Mouse (Mus musculus): ENCODE measurements at regions not wholly inside any gene's neighbourhood (a gene's known extent, or its start where the extent isn't known, plus 50 kb on each side); places are given as distances from the start of the nearest gene placed in this dataset.

DNA sequence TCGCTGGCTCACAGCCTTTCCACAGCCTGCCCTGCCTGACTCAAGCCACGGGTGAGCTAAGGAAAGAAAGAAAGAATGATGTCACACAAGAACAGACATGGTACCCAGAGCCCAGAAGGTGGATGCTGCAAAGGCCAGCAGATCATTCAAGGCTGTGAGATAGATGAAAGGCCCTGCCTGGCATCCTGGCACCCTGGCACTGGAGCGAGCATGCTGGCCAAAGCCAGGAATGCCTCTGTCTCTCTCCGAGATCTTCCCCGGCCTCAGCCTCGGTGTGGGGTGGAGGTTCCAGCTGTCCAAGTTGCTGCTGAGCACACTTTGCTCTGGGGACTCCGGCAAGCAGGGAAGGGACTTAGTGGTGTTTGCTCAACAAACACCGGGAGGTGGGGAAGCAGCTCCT, 116.4 kb upstream of the Lhx5 start:
- no peak for DNase-seq

DNA sequence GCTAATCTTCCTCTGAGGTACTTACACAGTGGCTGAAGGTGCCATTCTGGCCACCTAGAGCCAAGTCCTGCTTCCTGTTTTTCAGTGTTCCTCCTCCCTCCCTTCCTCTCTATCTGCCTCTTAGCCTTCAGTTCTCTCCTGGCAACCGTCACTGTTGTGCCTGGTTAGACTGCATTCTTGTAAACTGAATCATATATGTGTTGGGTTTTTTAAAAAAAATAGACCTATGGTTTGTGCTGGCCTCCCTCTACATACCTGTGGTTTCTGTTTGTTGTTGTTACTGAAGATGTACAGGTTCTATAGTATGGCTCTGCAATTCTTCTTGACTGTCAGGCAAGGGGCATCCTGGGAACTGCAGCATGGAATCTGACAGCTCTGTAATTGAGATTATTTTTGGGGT, 112.5 kb upstream of the Lhx5 start:
- DNase-seq = peak in 1 of 2 experiments; percentile 11

DNA sequence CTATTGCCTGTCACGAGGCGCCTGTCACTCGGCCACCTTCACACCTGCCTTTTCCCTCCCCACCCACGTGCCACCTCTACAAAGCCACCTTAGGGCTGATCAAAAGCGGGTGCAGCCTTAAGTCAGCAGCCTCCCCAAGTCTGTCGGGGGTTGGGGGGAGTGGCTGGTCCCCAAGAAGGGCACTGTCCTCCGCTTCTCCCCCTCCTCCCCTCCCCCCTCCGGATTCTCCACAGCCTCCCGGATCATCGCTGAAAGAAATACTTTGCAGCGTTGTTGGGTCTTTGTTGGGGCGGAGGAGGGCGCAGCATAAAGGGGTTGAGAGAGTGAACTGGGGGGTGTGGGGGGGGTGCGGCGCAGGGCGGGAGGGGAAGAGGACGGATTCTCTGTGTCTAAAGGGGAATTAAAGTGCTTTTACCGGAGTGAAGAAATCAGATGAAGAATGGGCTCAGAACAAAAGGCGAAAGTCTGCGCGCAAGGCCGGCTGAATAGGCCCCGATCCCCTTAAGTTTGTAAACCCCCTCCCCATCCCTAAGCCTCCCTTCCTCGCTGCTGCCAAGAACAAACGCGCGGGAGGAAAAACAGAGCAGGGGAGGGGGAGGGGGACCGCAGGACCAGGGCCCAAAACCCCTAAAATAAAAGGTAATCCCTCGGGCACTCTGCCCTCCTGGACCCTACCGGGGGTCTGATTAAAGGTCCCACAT, 109.3 kb upstream of the Lhx5 start:
- DNase-seq = no peak

DNA sequence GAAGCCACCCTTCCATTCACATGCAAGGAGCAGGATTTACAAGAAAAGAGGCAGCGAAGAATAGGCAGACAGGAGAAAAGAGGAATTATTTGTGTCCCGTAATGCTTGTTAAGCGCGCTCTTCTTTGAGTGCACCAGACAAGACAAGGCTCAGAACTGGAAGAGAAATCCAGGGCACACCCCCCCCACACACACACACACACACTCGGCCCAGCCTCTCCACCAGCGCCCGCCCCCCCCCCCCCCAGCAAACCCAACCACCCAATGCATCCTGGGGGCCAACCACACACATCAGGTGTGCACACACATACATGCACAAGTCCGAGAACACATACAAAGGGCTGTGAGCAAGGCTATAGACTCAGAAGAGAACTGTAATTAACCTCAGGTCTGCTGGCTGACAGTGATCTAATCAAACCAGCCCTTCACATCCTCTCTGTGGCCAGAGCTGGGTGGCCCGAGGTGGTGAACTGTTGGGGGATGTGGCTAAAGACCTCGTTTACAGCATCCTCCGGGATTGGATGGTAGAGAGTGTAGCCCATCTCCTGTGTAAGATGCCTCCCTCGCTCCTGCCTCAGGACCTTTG, 108.7 kb upstream of the Lhx5 start:
- DNase-seq = no peak

DNA sequence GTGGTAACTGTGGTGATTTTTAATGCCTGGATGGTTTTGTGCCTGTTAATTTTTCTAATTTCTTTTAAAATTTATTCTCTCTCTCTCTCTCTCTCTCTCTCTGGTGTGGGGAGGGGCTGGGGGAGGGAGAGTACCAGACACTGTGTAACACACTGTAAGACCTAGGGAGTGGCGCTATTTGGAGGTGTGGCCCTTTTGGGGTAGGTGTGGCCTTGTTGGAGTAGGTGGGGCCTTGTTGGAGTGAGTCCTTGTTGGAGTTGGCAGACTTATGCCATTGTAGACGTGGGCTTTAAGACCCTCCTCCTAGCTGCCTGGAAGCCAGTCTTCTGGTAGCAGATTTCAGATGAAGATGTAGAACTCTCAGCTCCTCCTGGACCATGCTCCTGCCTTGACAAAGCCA, 107.4 kb upstream of the Lhx5 start:
- DNase-seq = no peak

DNA sequence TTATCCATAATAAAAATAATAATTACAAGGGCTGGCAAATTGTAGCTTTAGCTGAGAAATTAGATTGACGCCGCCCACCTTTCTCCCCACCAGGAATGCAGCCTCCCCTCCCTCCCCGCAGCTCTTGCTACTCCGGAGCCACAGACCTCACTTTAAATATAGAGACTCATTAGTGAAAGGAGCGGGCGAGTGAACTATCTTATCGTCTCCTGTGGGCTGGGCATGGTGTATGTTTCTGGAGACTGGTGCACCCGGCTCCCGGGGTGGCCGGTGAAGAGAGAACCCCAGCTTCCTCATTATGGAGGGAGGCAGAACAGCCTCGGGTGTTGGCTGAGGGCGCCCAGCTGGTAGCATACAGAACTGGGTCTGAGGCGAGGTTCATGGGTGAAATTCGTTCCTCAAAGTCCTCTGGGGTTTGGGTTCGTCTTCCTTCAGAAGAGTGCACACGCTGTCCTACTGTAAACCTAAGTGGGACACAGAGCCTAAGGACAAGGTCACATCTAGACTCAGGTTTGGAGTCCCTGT, 106.1 kb upstream of the Lhx5 start:
- DNase-seq = no peak

DNA sequence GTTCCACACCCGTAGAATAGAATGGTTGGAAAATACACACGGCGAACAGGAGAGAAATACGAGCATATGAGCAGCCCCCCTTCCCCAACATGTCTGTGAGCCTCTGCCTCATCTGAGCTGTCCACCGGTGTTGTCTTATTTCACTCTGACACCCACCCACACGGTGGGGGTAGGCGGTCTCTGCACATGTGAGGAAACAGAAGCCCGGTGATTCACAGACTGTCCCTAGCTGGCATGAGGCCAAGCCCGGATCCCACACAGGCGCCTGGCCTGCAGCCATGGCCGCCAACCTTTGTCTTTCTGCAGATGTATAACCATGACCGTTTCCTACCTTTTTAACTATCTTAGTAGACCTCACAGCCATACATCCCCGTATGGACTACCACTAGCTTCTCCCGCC, 99.5 kb upstream of the Lhx5 start:
- no peak for DNase-seq

DNA sequence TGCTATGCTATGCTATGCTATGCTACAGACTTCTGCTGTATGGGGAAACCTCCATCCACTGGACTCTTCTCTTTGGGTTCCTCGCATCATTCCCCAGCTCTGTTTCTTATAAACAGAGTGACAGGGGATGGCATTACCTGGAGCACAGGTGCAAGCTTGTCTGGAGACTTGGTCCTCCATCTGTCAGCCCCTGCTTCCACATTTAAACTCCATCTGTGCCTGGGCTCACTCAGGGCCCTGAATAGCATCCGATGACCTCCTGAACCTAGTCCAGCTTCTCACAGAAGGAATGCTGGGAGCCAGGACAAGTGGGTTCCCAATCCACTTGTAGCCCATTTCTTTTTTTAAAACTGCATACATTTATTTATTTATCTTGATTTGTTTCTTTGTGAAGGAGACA, 92.3 kb upstream of the Lhx5 start:
- no peak for DNase-seq

DNA sequence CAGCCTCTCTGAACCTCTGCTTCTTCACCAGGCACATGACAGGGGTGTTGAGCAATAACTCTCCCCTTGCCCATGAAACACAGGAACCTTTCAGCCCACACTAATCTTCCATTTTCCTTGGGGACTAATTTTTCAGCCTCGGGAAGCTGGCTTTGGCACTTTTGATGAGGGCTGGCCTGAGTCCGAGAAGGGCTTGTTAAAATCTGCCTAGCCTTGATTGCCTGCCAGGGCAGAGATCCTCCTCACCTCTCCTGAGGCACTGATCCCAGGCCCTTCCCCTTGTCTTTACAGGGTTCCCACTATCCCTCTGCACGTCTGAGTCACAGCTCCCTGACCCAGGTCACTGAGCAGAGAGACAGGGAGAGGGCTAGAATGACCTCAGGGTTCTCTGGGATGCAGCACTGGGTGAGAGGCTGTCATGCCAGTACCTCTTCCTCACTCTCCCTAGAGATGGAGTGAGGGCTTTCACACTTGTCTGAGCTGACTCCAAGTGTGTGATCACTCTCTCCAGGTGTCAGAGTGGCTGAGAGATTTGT, 90.7 kb upstream of the Lhx5 start:
- no peak for DNase-seq

DNA sequence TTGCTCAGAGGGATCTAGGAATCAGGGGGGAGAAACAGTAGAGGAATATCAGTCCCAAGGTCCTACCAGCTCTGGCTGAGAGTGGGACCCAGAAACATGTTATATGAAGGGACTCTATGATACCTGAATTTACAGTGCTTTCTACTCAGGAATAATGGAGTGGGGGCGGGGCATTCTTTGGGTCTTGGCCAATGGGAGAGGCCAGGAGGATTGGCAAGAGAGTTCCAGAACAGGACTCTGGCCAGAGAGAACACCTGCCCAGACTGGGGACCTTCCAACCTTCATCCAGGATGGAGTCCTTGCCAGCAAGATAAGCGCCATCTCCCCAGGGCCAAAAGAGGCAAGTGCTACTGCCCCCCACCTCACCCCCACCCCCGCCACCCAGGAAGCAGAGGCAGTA, 81.0 kb upstream of the Lhx5 start:
- peak in 1 of 2 experiments; percentile 1 for DNase-seq

DNA sequence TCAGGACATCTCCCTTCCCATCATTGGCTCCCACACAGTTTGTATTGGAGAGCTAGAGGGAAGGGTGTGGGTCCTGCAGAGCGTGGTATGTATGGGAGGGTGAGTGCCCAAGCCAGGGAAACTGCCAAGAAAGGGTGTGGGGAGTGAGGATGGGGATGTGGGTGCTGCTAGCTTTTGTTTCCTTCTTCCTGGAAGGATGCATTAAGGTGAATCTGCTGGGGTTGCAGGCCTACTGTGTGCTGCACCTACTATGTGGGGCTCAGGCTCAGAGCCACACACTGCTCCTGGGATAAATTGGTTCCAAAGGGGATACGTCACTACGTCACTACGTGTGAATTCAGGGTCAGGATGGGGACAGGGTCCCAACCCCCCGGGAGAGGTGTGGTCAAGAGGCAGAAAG, 79.7 kb upstream of the Lhx5 start:
- DNase-seq = no peak

DNA sequence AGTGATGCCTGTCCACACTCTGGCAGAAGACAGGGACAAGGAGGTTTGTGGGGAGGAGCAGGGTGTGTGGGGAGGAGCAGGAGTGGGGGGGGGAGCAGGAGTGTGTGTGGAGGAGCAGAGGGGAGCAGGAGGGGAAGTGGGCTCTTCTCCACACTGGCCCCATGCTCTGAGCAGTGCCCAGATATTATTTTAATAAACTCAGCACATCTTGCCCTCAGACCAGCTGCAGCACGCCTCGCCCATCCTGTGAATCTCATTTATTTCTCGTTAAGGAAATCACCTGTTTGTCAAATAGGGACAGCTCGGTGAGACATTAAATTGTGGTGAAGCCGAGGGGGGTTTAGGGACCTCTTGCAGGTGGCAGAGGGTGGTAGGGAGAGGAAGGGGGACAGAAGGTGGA, 77.8 kb upstream of the Lhx5 start:
- DNase-seq = no peak

DNA sequence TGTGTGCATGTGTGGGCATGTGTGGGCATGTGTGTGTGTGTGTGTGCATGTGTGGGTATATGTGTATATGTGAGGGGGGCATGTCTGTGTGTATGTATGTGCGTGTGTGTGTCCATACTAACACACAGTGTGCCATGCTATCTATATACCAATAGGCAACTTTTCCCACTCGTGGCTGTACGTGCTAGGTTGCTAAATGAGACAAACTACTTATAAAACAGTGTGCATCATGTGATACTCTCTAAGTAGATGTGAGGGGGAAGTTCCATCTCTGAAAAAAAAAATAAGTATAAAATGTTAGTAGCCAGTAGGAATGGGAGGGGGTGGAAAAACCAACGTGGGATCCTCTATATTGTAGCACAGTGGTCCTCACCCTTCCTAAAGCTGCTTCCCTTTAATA, 74.5 kb upstream of the Lhx5 start:
- DNase-seq = no peak

DNA sequence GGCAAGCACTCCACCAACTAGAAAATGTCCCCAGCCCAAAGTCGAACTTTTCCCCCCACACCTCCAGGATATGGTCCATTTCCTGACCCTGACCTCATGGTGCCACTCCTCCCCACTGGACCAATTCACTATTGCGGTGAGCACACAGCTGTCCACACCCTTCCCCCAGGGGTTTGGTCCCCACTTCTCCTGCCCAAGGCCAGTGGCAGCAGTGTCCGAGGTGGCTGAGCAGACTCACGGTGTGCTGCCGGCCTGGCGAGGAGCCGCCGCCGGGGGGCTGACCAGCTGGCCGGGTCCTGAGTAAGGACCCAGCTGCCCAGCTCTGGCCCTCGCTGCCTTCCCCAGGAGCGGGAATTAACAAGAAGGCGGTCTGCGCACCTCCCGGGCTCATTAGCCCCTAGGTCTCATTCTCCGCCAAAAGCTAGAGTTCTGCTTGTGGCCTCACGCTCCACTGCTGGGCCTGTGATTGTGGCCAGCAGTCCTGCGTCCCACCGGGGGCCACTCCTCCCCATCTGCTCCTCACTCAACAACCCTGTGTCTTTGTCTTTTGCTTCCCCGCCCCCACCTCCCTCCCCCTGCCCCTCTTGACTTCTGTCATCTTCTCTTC, 73.3 kb upstream of the Lhx5 start:
- no peak for DNase-seq

DNA sequence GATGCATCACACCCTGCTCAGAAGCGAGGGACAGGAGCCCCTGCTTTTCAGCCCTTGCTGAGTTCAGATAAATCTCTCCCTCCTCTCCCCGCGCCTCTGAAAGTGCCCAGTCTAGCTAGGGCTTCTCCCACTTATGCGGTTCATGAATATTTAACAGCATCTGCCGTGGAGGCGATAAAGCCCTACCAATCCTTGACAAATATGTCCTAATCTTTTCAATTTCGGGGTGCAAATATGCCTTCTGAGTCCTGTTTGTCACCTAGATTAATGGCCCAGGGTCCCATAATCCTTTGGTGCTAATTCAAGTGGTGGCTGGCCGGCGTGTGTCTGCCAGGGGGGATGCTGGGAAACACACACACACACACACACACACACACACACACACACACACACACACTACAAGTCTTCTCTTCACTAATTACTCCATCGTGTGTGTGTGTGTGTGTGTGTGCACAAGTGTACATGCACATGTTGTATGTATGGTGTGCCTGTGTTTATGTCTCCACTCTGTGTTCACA, 65.5 kb upstream of the Lhx5 start:
- no peak for DNase-seq

DNA sequence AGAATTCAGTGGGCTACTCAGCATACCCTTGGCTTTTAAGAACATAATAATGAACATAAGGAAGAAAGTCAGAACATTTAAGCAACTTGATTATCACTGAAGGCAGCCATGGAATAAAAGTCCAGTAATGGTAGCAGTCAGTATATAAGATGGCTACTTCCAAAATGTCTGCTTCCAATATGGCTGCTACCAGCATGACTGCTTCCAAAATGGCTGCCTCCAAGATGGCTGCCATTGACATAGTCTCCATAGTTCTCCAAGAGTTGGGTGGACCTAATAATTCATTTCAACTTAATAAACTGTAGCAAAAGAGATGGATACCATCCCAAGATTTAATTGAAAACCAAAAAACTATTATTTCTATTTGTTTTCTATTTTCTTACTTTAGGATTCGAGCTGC, 62.7 kb upstream of the Lhx5 start:
- DNase-seq = no peak

DNA sequence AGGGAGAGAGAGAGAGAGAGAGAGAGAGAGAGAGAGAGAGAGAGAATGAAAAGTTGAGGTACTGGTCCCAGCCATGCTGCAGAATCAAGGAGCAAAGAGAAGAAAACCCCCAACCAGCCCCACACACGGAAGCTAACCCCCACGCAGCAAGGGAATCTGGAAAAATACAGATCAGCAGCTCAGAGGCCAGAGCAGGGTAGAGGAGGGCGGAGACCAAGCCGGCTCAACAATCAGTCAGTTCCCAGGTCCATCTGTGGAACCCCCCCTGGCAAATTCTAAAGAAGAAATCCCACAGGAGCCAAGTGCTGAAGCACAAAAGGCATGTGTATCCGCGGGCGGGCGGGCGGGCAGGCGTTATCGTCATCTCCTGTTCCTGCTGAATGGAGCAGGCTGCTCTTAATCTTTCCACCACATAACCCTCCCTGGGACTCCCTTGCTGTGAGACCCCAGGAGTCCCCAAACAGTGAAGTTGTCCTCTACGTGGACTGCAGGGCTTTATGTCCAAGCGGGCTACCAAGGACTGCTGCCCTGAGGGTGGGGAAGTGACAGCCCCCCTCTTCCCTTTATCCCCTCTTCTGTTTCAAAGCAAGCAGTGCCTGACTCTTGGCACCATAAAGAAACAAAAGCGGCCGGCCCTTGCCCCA, 60.2 kb upstream of the Lhx5 start:
- no peak for DNase-seq

DNA sequence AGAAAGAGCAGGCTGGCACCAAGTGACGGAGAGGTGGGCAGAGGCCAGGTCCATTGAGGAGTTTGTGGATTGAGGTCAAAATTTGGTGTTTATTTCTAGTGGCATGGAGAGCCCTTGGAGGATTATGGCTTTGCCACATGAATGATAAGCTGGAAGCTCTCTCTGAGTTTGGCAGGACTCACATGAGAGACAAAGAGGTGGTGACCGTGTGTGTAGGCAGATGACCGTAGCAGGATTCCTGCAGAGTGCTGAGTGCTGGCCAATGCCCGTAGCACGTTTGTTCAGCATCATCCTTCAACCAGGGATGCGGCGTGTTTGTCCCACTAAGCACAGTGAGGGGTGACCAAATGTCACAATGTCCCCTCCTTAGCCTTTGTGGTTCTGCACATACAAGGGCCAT, 58.1 kb upstream of the Lhx5 start:
- no peak for DNase-seq

All from lung, adult 18-20 months (tissue).